ENCODE assay signal across 8 mouse cellular contexts in genomic region chr10:126511511-126511910, GRCm38 (mm10).
DNase-seq lines count a peak whose midpoint lies in the region; ATAC-seq lines count a peak whose summit lies in the region.

No protein-coding gene starts in this region.

- no peak for ATAC-seq in megakaryocyte-erythroid progenitor cell, adult 5-6 weeks (replicated peaks; ENCODE audit: low FRiP score, low TSS enrichment, poor library complexity, severe bottlenecking)
- no peak for ATAC-seq in inflammation-experienced regulatory T-cells, adult 6 months
- no peak for ATAC-seq in erythroid progenitor cell, adult 5-6 weeks (replicated peaks; ENCODE audit: low FRiP score, poor library complexity, severe bottlenecking)

- peak; percentile 21 for DNase-seq in R1 (ENCODE audit: low read depth, low spot score)
- peak; percentile 82 for DNase-seq in cerebellum, adult 11-12 months
- DNase-seq in heart, adult 9 months (ENCODE audit: low spot score in 2 of 2) = peak; percentile 90
- peak; percentile 99 to 100 for DNase-seq in left cerebral cortex, adult 18-20 months (ENCODE audit: low spot score in 2 of 2)
- peak; percentile 93 for DNase-seq in right cerebral cortex, postnatal 14 days

Comparison
In these comparisons a context has a peak if more than half of its experiments do, and no peak if none do; other contexts are left out.
1. DNase-seq: peak in every context shown above with its lines; median percentile 100 in left cerebral cortex, adult 18-20 months; 93 in right cerebral cortex, postnatal 14 days; 90 in heart, adult 9 months; 82 in cerebellum, adult 11-12 months; 21 in R1.